Mouse (Mus musculus) heart, embryonic 11.5 days (tissue): ENCODE measurements around the gene Adamtsl5. TPM values are rescaled to one million over a fixed set of nuclear protein-coding genes. Genes with fewer than 3 reads are reported as not detected.

ENCODE experiments used
- ATAC-seq: fragments of 200-750 bp; cut with Nextera tagmentation; replicated peaks from 2 replicates; pipeline ENCODE4 v1.8.0; 2017; ENCODE audit warnings: moderate library complexity; ENCODE audit not compliant: insufficient number of reproducible peaks, low FRiP score, low TSS enrichment
- H3K27ac ChIP-seq: fragments of 300-500 bp; sonication (generic); 2 replicates; pipeline ENCODE4 v1.5.1; 2014; ENCODE audit warnings: mild to moderate bottlenecking, low read depth, low read length
- H3K27me3 ChIP-seq: fragments of 300-500 bp; sonication (generic); 2 replicates; pipeline ENCODE4 v1.6.1; 2014; ENCODE audit warnings: mild to moderate bottlenecking, low read length, mixed read lengths; ENCODE audit not compliant: control insufficient read depth, insufficient read depth
- H3K36me3 ChIP-seq: fragments of 300-500 bp; sonication (generic); 2 replicates; pipeline ENCODE4 v1.6.1; 2014; ENCODE audit warnings: mild to moderate bottlenecking, low read length, moderate library complexity, mixed read lengths; ENCODE audit not compliant: control insufficient read depth, insufficient read depth
- H3K4me1 ChIP-seq: fragments of 300-500 bp; sonication (generic); 2 replicates; pipeline ENCODE4 v1.6.1; 2014; ENCODE audit warnings: low read length; ENCODE audit not compliant: control insufficient read depth, insufficient read depth
- H3K4me2 ChIP-seq: fragments of 300-500 bp; sonication (generic); 2 replicates; pipeline ENCODE4 v1.6.1; 2014; ENCODE audit warnings: mild to moderate bottlenecking, moderate library complexity
- H3K4me3 ChIP-seq: fragments of 300-500 bp; sonication (generic); 2 replicates; pipeline ENCODE4 v1.5.1; 2014; ENCODE audit warnings: low read depth, low read length
- H3K9ac ChIP-seq: fragments of 300-500 bp; sonication (generic); 2 replicates; pipeline ENCODE4 v1.6.1; 2014; ENCODE audit warnings: mild to moderate bottlenecking, low read depth, low read length, moderate library complexity
- H3K9me3 ChIP-seq: fragments of 300-500 bp; sonication (generic); replicated peaks from 2 replicates; pipeline ENCODE4 v1.6.1; 2016; ENCODE audit warnings: low read length; ENCODE audit not compliant: control insufficient read depth
- WGBS: fragments of 180-500 bp; shearing (Covaris S2); extraction: QIAGEN DNeasy Blood & Tissue Kit; methylation state at CpG from one replicate; pipeline ENCODE4 v1.1.7; 2014; ENCODE audit not compliant: insufficient replicate concordance; 5-methylcytosine and 5-hydroxymethylcytosine counted together
- polyA plus RNA-seq: library from polyadenylated mRNA; unstranded; fragments of >200 nt; fragmentation: Nextera tagmentation; extraction: Ambion mirVana; gene quantifications from 2 replicates; pipeline ENCODE4 v1.2.1, GENCODE M21; 2014

The Adamtsl5 gene
- polyA plus RNA-seq, 1 experiment from 2014 or later = 3.7 TPM

- H3K27me3 ChIP-seq = peaks cover 2% of the 10 kb centered on the region
- H3K9ac ChIP-seq = no peak overlapping the region
- no peak overlapping the region for H3K27ac ChIP-seq
- H3K9me3 ChIP-seq = no peaks in the 10 kb centered on the region
- H3K4me3 ChIP-seq = no peak overlapping the region
- ATAC-seq = no peak
- WGBS = 37% methylated on average over 10 of the region's 10 CpGs
- H3K4me1 ChIP-seq = no peaks in the 10 kb centered on the region
- no peak overlapping the region for H3K4me2 ChIP-seq
- peaks cover 21% of the 10 kb centered on the region for H3K36me3 ChIP-seq
Observed at GRCm38 (mm10) chr10:80377716-80378115, 29.5 kb upstream of the Adamtsl5 start.

GRCm38 (mm10) chr10:80376160-80376559, 27.9 kb upstream of the Adamtsl5 start:
- Histone ChIP-seq H3K27ac (no peak overlapping the region), H3K36me3 (peaks cover 9% of the 10 kb centered on the region), H3K9ac (no peak overlapping the region), H3K4me1 (no peaks in the 10 kb centered on the region), H3K9me3 (no peaks in the 10 kb centered on the region), H3K4me3 (no peak overlapping the region), H3K27me3 (peaks cover 6% of the 10 kb centered on the region), H3K4me2 (no peak overlapping the region)
- WGBS = 5% methylated on average over 7 of the region's 7 CpGs
- ATAC-seq = no peak

GRCm38 (mm10) chr10:80374063-80374462, 25.9 kb upstream of the Adamtsl5 start:
- H3K9ac ChIP-seq = no peak overlapping the region
- H3K4me1 ChIP-seq = no peaks in the 10 kb centered on the region
- H3K27ac ChIP-seq = no peak overlapping the region
- WGBS = 6% methylated on average over 6 of the region's 6 CpGs
- H3K4me3 ChIP-seq = no peak overlapping the region
- H3K36me3 ChIP-seq = no peaks in the 10 kb centered on the region
- H3K4me2 ChIP-seq = no peak overlapping the region
- no peaks in the 10 kb centered on the region for H3K9me3 ChIP-seq
- H3K27me3 ChIP-seq = peaks cover 6% of the 10 kb centered on the region
- ATAC-seq = no peak

GRCm38 (mm10) chr10:80372706-80373105, 24.5 kb upstream of the Adamtsl5 start:
- peaks cover 8% of the 10 kb centered on the region for H3K27me3 ChIP-seq
- whole genome bisulfite sequencing = 79% methylated on average over 6 of the region's 6 CpGs
- H3K4me3 ChIP-seq = no peak overlapping the region
- no peak overlapping the region for H3K4me2 ChIP-seq
- H3K36me3 ChIP-seq = no peaks in the 10 kb centered on the region
- no peaks in the 10 kb centered on the region for H3K4me1 ChIP-seq
- no peak for ATAC-seq
- H3K27ac ChIP-seq = no peak overlapping the region
- H3K9me3 ChIP-seq = no peaks in the 10 kb centered on the region
- no peak overlapping the region for H3K9ac ChIP-seq

- Histone ChIP-seq H3K27ac (no peak overlapping the region), H3K4me3 (no peak overlapping the region), H3K27me3 (peaks cover 11% of the 10 kb centered on the region), H3K4me1 (no peaks in the 10 kb centered on the region), H3K9ac (no peak overlapping the region), H3K9me3 (no peaks in the 10 kb centered on the region), H3K4me2 (peak overlapping the region; percentile 44), H3K36me3 (no peaks in the 10 kb centered on the region)
- ATAC-seq = no peak
- WGBS = 49% methylated on average over 9 of the region's 9 CpGs
Observed at GRCm38 (mm10) chr10:80371983-80372382, 23.8 kb upstream of the Adamtsl5 start.

GRCm38 (mm10) chr10:80371411-80371966, 23.3 kb upstream of the Adamtsl5 start:
- no peak for ATAC-seq
- no peak overlapping the region for H3K9ac ChIP-seq
- WGBS = 5% methylated on average over 12 of the region's 12 CpGs
- H3K4me3 ChIP-seq = 0 out of 2 replicates have a peak overlapping the region, but pooled peaks have one; percentile 16
- H3K36me3 ChIP-seq = no peaks in the 10 kb centered on the region
- peak overlapping the region; percentile 44 for H3K4me2 ChIP-seq
- H3K27me3 ChIP-seq = peaks cover 11% of the 10 kb centered on the region
- H3K9me3 ChIP-seq = no peaks in the 10 kb centered on the region
- H3K27ac ChIP-seq = no peak overlapping the region
- no peaks in the 10 kb centered on the region for H3K4me1 ChIP-seq

GRCm38 (mm10) chr10:80369995-80370747, 22.0 kb upstream of the Adamtsl5 start:
- Histone ChIP-seq H3K27me3 (peaks cover 11% of the 10 kb centered on the region), H3K4me1 (no peaks in the 10 kb centered on the region), H3K36me3 (no peaks in the 10 kb centered on the region), H3K27ac (no peak overlapping the region), H3K9ac (no peak overlapping the region), H3K4me2 (no peak overlapping the region), H3K4me3 (no peak overlapping the region), H3K9me3 (no peaks in the 10 kb centered on the region)
- no peak for ATAC-seq
- WGBS = 74% methylated on average over 21 of the region's 21 CpGs

- ATAC-seq = no peak
- Histone ChIP-seq H3K27me3 (peaks cover 25% of the 10 kb centered on the region), H3K4me1 (no peaks in the 10 kb centered on the region), H3K27ac (no peak overlapping the region), H3K4me3 (no peak overlapping the region), H3K9me3 (no peaks in the 10 kb centered on the region), H3K4me2 (no peak overlapping the region), H3K36me3 (no peaks in the 10 kb centered on the region), H3K9ac (no peak overlapping the region)
- WGBS = 86% methylated on average over 6 of the region's 6 CpGs
Observed at GRCm38 (mm10) chr10:80368392-80368791, 20.2 kb upstream of the Adamtsl5 start.

GRCm38 (mm10) chr10:80367954-80368353, 19.7 kb upstream of the Adamtsl5 start:
- Histone ChIP-seq H3K4me2 (no peak overlapping the region), H3K27ac (no peak overlapping the region), H3K4me3 (no peak overlapping the region), H3K9me3 (no peaks in the 10 kb centered on the region), H3K36me3 (no peaks in the 10 kb centered on the region), H3K9ac (no peak overlapping the region), H3K4me1 (no peaks in the 10 kb centered on the region), H3K27me3 (peaks cover 25% of the 10 kb centered on the region)
- 51% methylated on average over 5 of the region's 5 CpGs for WGBS
- no peak for ATAC-seq
